Mouse (Mus musculus) ES-Bruce4 (cell line): ENCODE measurements at regions not wholly inside any gene's neighbourhood (a gene's known extent, or its start where the extent isn't known, plus 50 kb on each side); places are given as distances from the start of the nearest gene placed in this dataset.

Experiments
- EP300 ChIP-seq: IDR thresholded peaks from 2 replicates; pipeline ENCODE4 v1.6.1; 2011; ENCODE audit warnings: low read depth, low read length; ENCODE audit not compliant: insufficient read depth
- POLR2A ChIP-seq: IDR thresholded peaks from one replicate; pipeline ENCODE4 v1.8.1; 2011; ENCODE audit warnings: low read length; ENCODE audit not compliant: insufficient read depth

GRCm38 (mm10) chr19:15469541-15469940 is 477.6 kb downstream of the Psat1 start:
- TF ChIP-seq POLR2A (no peak), EP300 (no peak)
